Mouse (Mus musculus) megakaryocyte, adult 5-6 weeks (primary cell): ENCODE measurements around the gene Cops2. TPM values are rescaled to one million over a fixed set of nuclear protein-coding genes. Genes with fewer than 3 reads are reported as not detected.

Source experiments
- ATAC-seq: 2 replicates; pipeline ENCODE4 v1.8.0; 2016; ENCODE audit warnings: mild to moderate bottlenecking, inconsistent platforms; ENCODE audit not compliant: poor library complexity, severe bottlenecking
- total RNA-seq, 2 experiments: library from RNA; stranded (forward) in 1 of 2; stranded (reverse) in 1 of 2; fragments of 153-499, 151-499 nt in 1 of 2; fragments of 221-1000, 200-1000 nt in 1 of 2; gene quantifications; 2 replicates each; pipeline versions ENCODE4 v1.2.3 to v1.2.4; 2015 to 2017

Cops2 gene
- total RNA-seq (2015) (83.8 and 92.2 TPM in 2 replicates), total RNA-seq (2017) (111 and 148 TPM in 2 replicates)

- peak; percentile 99 for ATAC-seq
These were observed at the start of gene Cops2, which contains the start of gene Galk2 for GRCm38 (mm10) chr2:125858521-125859280. Cops2 (minus strand) TSS chr2:125859139. Galk2 (plus strand) TSS chr2:125859109.

- no peak for ATAC-seq
These were observed 48.8 kb upstream of the Cops2 start for GRCm38 (mm10) chr2:125907580-125908255.

GRCm38 (mm10) chr2:125906407-125907066 is 47.6 kb upstream of the Cops2 start:
- ATAC-seq: no peak

GRCm38 (mm10) chr2:125901426-125901825 is 42.5 kb upstream of the Cops2 start:
- no peak for ATAC-seq

GRCm38 (mm10) chr2:125900797-125901410 is 42.0 kb upstream of the Cops2 start:
- no peak for ATAC-seq

GRCm38 (mm10) chr2:125896355-125896754 is 37.4 kb upstream of the Cops2 start:
- ATAC-seq: no peak

- ATAC-seq: no peak
These were observed 36.2 kb upstream of the Cops2 start for GRCm38 (mm10) chr2:125895099-125895498.

GRCm38 (mm10) chr2:125893096-125893495 is 34.2 kb upstream of the Cops2 start:
- ATAC-seq: no peak

- no peak for ATAC-seq
These were observed 27.1 kb upstream of the Cops2 start for GRCm38 (mm10) chr2:125885891-125886576.

GRCm38 (mm10) chr2:125870159-125870558 is 11.2 kb upstream of the Cops2 start:
- ATAC-seq: no peak

GRCm38 (mm10) chr2:125868301-125868700 is 9.4 kb upstream of the Cops2 start:
- no peak for ATAC-seq

- peak; percentile 98 for ATAC-seq
These were observed 7.3 kb upstream of the Cops2 start for GRCm38 (mm10) chr2:125866058-125866740.

GRCm38 (mm10) chr2:125865585-125865984 is 6.6 kb upstream of the Cops2 start:
- ATAC-seq: no peak

- ATAC-seq: no peak
These were observed 5.6 kb upstream of the Cops2 start for GRCm38 (mm10) chr2:125864551-125864950.

- no peak for ATAC-seq
These were observed 4.9 kb upstream of the Cops2 start for GRCm38 (mm10) chr2:125863799-125864198.

- no peak for ATAC-seq
These were observed 1.2 kb downstream of the Cops2 start for GRCm38 (mm10) chr2:125857707-125858106.

GRCm38 (mm10) chr2:125851237-125851636 is 7.7 kb downstream of the Cops2 start:
- no peak for ATAC-seq

- ATAC-seq: no peak
These were observed 20.1 kb downstream of the Cops2 start for GRCm38 (mm10) chr2:125838708-125839284.

GRCm38 (mm10) chr2:125838091-125838490 is 20.8 kb downstream of the Cops2 start:
- no peak for ATAC-seq

GRCm38 (mm10) chr2:125829924-125830323 is 29.0 kb downstream of the Cops2 start:
- no peak for ATAC-seq
